Mouse (Mus musculus): ENCODE measurements at regions not wholly inside any gene's neighbourhood (a gene's known extent, or its start where the extent isn't known, plus 50 kb on each side); places are given as distances from the start of the nearest gene placed in this dataset.

DNA sequence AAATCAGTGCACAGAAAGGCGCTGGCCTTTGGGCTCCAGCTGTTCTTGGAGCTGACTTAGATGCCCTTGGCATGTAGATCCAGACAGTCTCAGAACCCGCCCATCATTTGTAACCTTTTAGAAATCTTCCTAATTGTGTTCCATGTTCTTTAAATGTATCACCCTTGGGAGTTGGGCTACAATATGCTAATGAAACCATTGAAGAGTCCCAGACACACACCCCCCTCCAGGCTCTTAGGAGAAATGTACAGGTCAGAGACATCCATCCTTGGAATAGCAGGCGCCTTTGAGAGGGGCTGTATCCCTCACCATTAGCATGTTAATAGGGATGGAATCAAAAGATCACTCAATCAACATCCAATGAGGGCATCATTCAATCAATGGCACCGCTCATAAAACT lies 238.2 kb downstream of the Rpl10-ps3 start:
- Histone ChIP-seq H3K27me3 (ENCODE audit: insufficient read depth, low read length) (no peaks in the 10 kb centered on the region), H3K27ac (ENCODE audit: low read depth) (no peak overlapping the region), H3K4me3 (ENCODE audit: low read depth, low read length) (no peak overlapping the region), H3K4me1 (ENCODE audit: insufficient read depth) (no peaks in the 10 kb centered on the region), H3K9me3 (ENCODE audit: low read depth, low read length) (no peaks in the 10 kb centered on the region), H3K4me2 (no peak overlapping the region), H3K36me3 (ENCODE audit: insufficient read depth) (no peaks in the 10 kb centered on the region), H3K9ac (no peak overlapping the region)
- 78% methylated on average over 4 of the region's 4 CpGs for WGBS
- no peak for TF ChIP-seq CTCF (IDR thresholded peaks at IDR 0.05; ENCODE audit: low read depth)
- DNase-seq (no peak), ATAC-seq (ENCODE audit: insufficient read depth) (no peak)

DNA sequence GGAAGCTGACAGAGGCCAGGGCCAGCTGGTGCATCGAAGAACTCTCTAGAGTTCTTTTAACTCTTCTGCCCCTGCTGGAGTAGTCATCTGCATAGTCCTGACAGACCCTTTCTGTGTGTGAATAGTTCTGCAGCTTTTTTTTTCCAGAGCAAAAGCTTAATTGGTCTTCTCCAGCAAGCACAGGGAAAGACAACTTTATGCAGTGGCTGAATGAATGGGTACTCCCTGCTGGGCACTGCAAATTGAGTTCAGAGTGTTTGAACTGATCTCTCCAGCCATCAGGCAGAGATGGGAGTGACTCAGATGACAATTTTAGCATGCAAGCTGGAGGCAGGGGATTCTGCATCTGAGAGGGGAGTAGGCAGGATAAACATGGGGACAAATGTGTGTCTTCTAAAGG lies 242.0 kb downstream of the Rpl10-ps3 start:
- Histone ChIP-seq H3K9me3 (ENCODE audit: low read depth, low read length) (no peaks in the 10 kb centered on the region), H3K4me2 (no peak overlapping the region), H3K4me1 (ENCODE audit: insufficient read depth) (no peaks in the 10 kb centered on the region), H3K36me3 (ENCODE audit: insufficient read depth) (no peaks in the 10 kb centered on the region), H3K27me3 (ENCODE audit: insufficient read depth, low read length) (no peaks in the 10 kb centered on the region), H3K9ac (no peak overlapping the region), H3K4me3 (ENCODE audit: low read depth, low read length) (no peak overlapping the region), H3K27ac (ENCODE audit: low read depth) (no peak overlapping the region)
- 54% methylated on average over 1 of the region's 1 CpGs for WGBS
- TF ChIP-seq CTCF (IDR thresholded peaks at IDR 0.05; ENCODE audit: low read depth) = no peak
- ATAC-seq (ENCODE audit: insufficient read depth) (no peak), DNase-seq (no peak)

DNA sequence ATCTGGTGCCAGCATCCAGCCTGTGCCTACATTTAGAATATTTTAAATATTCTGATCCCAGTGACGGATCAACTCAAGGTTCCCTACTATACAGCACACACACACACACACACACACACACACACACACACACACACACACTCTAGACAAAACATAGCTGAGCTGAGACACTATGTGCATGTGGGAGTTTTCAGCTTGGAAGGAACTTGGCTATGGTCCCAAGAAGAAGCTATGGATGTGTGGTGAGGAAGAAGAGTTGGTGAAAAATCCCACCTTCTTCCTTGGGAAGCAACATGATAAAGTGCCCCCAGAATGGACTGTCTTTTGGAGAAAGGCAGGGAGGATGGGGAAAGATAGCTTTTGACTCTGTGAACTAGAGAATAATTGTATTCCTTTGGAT lies 243.7 kb downstream of the Rpl10-ps3 start:
- Histone ChIP-seq H3K4me2 (no peak overlapping the region), H3K4me1 (ENCODE audit: insufficient read depth) (no peaks in the 10 kb centered on the region), H3K36me3 (ENCODE audit: insufficient read depth) (no peaks in the 10 kb centered on the region), H3K27ac (ENCODE audit: low read depth) (no peak overlapping the region), H3K4me3 (ENCODE audit: low read depth, low read length) (no peak overlapping the region), H3K9me3 (ENCODE audit: low read depth, low read length) (no peaks in the 10 kb centered on the region), H3K9ac (no peak overlapping the region), H3K27me3 (ENCODE audit: insufficient read depth, low read length) (no peaks in the 10 kb centered on the region)
- ATAC-seq (ENCODE audit: insufficient read depth) (no peak), DNase-seq (no peak)
- WGBS = 62% methylated on average over 1 of the region's 1 CpGs
- no peak for TF ChIP-seq CTCF (IDR thresholded peaks at IDR 0.05; ENCODE audit: low read depth)

DNA sequence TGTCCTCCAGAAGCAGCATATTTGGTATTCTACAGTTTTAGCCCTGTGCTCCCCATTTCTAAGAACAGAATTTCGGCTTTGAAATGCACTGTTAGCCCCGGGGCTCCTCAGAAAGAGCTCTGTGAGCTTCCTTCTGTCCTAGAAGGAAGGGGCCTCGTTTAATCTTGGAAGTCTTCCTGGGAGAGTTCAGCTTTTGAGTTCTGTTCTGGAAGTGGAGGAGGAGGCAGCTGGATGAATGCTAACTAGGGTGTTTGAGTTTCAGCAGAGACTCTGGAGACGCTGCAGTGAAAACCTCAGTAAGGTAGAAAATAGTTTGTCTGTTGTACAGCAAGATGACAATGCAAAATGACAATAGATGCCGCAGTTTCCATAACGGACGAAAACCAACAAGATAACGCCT lies 253.8 kb downstream of the Rpl10-ps3 start:
- no peaks in the 10 kb centered on the region for H3K27me3 ChIP-seq (ENCODE audit: insufficient read depth, low read length)
- no peak overlapping the region for H3K9ac ChIP-seq
- 71% methylated on average over 8 of the region's 8 CpGs for WGBS
- no peak overlapping the region for H3K4me3 ChIP-seq (ENCODE audit: low read depth, low read length)
- no peak overlapping the region for H3K27ac ChIP-seq (ENCODE audit: low read depth)
- ATAC-seq (ENCODE audit: insufficient read depth) (no peak), DNase-seq (no peak)
- H3K4me2 ChIP-seq = no peak overlapping the region
- H3K9me3 ChIP-seq (ENCODE audit: low read depth, low read length) = no peaks in the 10 kb centered on the region
- no peaks in the 10 kb centered on the region for H3K36me3 ChIP-seq (ENCODE audit: insufficient read depth)
- TF ChIP-seq CTCF (IDR thresholded peaks at IDR 0.05; ENCODE audit: low read depth) = no peak
- H3K4me1 ChIP-seq (ENCODE audit: insufficient read depth) = no peaks in the 10 kb centered on the region

DNA sequence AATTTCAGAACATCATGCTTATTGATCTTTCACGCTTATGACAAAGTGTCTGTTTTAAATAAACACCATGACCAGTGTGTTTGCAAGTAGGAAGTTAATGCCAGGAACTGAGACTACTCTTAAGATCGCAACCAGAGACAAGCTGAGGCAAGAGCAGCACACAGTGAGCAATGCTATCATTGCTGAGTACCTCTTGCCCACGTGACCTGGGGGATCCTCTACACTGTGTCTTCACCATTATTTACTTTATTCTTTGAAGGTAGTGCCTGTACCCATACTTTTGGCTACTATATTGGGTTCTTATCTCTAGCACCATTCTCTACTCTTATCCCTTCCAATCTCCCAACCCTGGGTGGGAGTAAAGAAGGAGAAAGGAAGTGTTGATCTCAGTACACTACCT lies 254.9 kb downstream of the Rpl10-ps3 start:
- Histone ChIP-seq H3K36me3 (ENCODE audit: insufficient read depth) (no peaks in the 10 kb centered on the region), H3K4me1 (ENCODE audit: insufficient read depth) (no peaks in the 10 kb centered on the region), H3K4me3 (ENCODE audit: low read depth, low read length) (no peak overlapping the region), H3K9ac (no peak overlapping the region), H3K4me2 (no peak overlapping the region), H3K27ac (ENCODE audit: low read depth) (no peak overlapping the region), H3K9me3 (ENCODE audit: low read depth, low read length) (no peaks in the 10 kb centered on the region), H3K27me3 (ENCODE audit: insufficient read depth, low read length) (no peaks in the 10 kb centered on the region)
- no peak for DNase-seq
- TF ChIP-seq CTCF (IDR thresholded peaks at IDR 0.05; ENCODE audit: low read depth) = no peak
- WGBS = 68% methylated on average over 3 of the region's 3 CpGs
- ATAC-seq (ENCODE audit: insufficient read depth) = no peak

DNA sequence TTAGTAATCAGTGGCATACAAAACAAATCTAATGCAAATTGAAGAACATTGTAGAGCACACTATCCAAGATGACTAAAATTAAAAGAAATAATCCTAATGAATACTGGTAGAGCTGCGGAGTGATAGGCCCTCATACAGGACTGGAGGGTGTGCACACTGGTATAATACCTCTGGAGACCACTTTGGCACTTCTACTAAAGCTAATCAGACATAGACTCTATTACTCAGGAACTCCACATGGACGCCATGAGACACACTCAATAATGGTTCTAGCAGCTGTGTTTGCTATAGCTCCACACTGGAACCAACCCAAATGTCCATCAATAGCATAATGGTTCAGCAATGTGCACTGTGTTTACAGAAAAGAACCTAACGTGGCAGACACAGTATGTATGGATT lies 264.6 kb downstream of the Rpl10-ps3 start:
- no peaks in the 10 kb centered on the region for H3K36me3 ChIP-seq (ENCODE audit: insufficient read depth)
- no peaks in the 10 kb centered on the region for H3K27me3 ChIP-seq (ENCODE audit: insufficient read depth, low read length)
- H3K27ac ChIP-seq (ENCODE audit: low read depth) = no peak overlapping the region
- H3K9me3 ChIP-seq (ENCODE audit: low read depth, low read length) = no peaks in the 10 kb centered on the region
- no peak overlapping the region for H3K4me2 ChIP-seq
- ATAC-seq (ENCODE audit: insufficient read depth) (no peak), DNase-seq (peak; percentile 35)
- H3K4me1 ChIP-seq (ENCODE audit: insufficient read depth) = no peaks in the 10 kb centered on the region
- H3K9ac ChIP-seq = no peak overlapping the region
- 59% methylated on average over 3 of the region's 3 CpGs for WGBS
- H3K4me3 ChIP-seq (ENCODE audit: low read depth, low read length) = no peak overlapping the region
- no peak for TF ChIP-seq CTCF (IDR thresholded peaks at IDR 0.05; ENCODE audit: low read depth)

DNA sequence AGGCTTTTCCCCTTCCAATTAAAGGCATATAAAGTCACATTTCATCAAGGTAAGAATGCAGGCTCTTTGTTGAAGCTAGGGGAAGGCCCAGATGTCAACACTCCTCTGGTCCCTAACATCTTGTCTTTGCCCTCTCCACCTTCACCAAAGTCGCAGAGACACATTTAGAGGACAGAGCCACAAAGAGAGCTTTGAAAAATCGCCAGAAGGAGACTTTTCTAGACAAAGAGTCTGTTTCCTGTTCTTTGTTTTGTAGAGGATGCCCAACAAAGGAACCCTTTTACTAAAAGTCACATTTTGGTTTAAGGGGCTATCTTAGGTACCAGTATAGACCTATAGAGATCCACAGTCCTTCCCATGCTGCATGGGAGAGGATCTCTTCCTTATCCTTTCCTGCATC lies 269.9 kb upstream of the Ncam1 start:
- ATAC-seq (ENCODE audit: insufficient read depth) (no peak), DNase-seq (no peak)
- Histone ChIP-seq H3K4me2 (no peak overlapping the region), H3K4me1 (ENCODE audit: insufficient read depth) (no peaks in the 10 kb centered on the region), H3K27ac (ENCODE audit: low read depth) (no peak overlapping the region), H3K27me3 (ENCODE audit: insufficient read depth, low read length) (no peaks in the 10 kb centered on the region), H3K36me3 (ENCODE audit: insufficient read depth) (no peaks in the 10 kb centered on the region), H3K9ac (no peak overlapping the region), H3K4me3 (ENCODE audit: low read depth, low read length) (no peak overlapping the region), H3K9me3 (ENCODE audit: low read depth, low read length) (no peaks in the 10 kb centered on the region)
- no peak for TF ChIP-seq CTCF (IDR thresholded peaks at IDR 0.05; ENCODE audit: low read depth)
- WGBS = 63% methylated on average over 2 of the region's 2 CpGs

DNA sequence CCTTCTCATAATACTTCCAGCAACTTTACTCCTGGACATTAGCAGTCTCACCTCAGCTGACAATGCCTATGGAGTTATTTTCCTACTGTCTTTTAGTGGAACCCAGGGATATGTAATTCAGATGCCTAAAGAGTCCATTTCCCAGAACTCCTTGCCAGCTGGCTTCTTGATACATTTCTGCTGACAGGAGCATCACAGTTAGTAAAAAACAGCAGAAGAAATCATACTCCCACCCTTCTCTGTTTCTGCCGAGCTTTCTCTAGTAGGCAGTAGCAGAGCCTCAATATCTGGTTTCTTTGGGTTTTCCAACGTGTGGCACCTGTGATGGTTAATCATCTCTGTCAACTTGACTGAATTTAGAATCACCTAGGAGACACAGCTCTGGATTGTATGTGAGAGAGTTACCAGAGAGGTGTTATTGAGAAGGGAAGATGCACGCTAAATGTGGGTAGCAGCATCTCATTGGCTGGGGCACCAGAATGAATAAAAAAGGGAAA lies 269.1 kb upstream of the Ncam1 start:
- no peak overlapping the region for H3K27ac ChIP-seq (ENCODE audit: low read depth)
- H3K4me1 ChIP-seq (ENCODE audit: insufficient read depth) = no peaks in the 10 kb centered on the region
- no peak overlapping the region for H3K9ac ChIP-seq
- no peaks in the 10 kb centered on the region for H3K27me3 ChIP-seq (ENCODE audit: insufficient read depth, low read length)
- no peak overlapping the region for H3K4me2 ChIP-seq
- ATAC-seq (ENCODE audit: insufficient read depth) (no peak), DNase-seq (no peak)
- no peak overlapping the region for H3K4me3 ChIP-seq (ENCODE audit: low read depth, low read length)
- 72% methylated on average over 3 of the region's 3 CpGs for WGBS
- no peak for TF ChIP-seq CTCF (IDR thresholded peaks at IDR 0.05; ENCODE audit: low read depth)
- H3K9me3 ChIP-seq (ENCODE audit: low read depth, low read length) = no peaks in the 10 kb centered on the region
- no peaks in the 10 kb centered on the region for H3K36me3 ChIP-seq (ENCODE audit: insufficient read depth)

All from lung, embryonic 14.5 days (tissue).